ENCODE assay signal across 18 mouse cellular contexts in the genomic region with DNA sequence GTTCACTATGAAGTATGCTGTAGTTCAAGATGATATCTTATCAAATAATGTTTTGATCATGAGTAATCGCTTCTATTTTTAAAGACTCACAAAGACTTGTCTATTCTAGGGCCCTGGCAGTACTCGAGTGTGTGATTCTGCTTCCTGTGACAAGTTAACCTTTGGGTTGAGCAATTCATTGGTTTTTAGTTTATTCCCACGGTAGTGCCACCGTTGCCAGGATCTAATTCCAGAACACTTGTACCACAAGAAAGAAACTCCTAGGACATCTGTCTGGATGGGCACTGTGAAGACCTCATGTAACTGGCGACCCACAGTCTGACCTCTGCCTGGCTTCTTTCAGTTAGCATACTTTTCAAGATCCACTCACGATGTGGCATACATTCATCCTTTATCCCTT.
"Had no signal": no experiment of that assay in that cellular context is flagged by ENCODE, and none has a peak within 500 bp of the region (broad histone marks: within the 10 kb centered on the region; RNA-seq: fewer than 3 reads in every experiment).

No protein-coding gene starts in this region.

- H3K4me3 ChIP-seq: layer of hippocampus, adult 2 months; liver, embryonic 12.5 days; liver, embryonic 15.5 days; lung, embryonic 15.5 days had no signal

- DNase-seq: kidney, postnatal 25 days; layer of hippocampus, adult 9-11 months; lung, adult 18-20 months; lung, postnatal 10 days; lung, postnatal 36 days; midbrain, embryonic 14.5 days; right cerebral cortex, adult 18-20 months; right cerebral cortex, postnatal 14 days; right cerebral cortex, postnatal 4 days; thymus, adult 2 months; thymus, postnatal 14 days; thymus, postnatal 4 days had no signal

- H3K27ac ChIP-seq: kidney, postnatal 0 days; layer of hippocampus, adult 2 months; liver, embryonic 12.5 days; liver, embryonic 15.5 days; lung, embryonic 15.5 days; stomach, postnatal 0 days had no signal
